Mouse (Mus musculus) embryonic facial prominence, embryonic 11.5 days (tissue): ENCODE data around the gene Zdhhc14. TPM values are rescaled to one million over a fixed set of nuclear protein-coding genes. Genes with fewer than 3 reads are reported as not detected.

ENCODE experiments used
- ATAC-seq: fragments of 200-750 bp; cut with Nextera tagmentation; replicated peaks from 2 replicates; pipeline ENCODE4 v1.8.0; 2017; ENCODE audit warnings: low read depth; ENCODE audit not compliant: insufficient number of reproducible peaks, low FRiP score, low TSS enrichment
- DNase-seq: peaks from one replicate; pipeline ENCODE4 v3.0.0-alpha.2; 2015; ENCODE audit warnings: low spot score
- H3K27ac ChIP-seq: fragments of 300-500 bp; sonication (generic); replicated peaks from 2 replicates; pipeline ENCODE4 v1.5.1; 2014; ENCODE audit warnings: mild to moderate bottlenecking, low read depth, low read length, control low read depth
- H3K27me3 ChIP-seq: fragments of 300-500 bp; sonication (generic); 2 replicates; pipeline ENCODE4 v1.6.1; 2014; ENCODE audit warnings: mild to moderate bottlenecking, low read length, moderate library complexity, mixed read lengths; ENCODE audit not compliant: control insufficient read depth, insufficient read depth
- H3K36me3 ChIP-seq: fragments of 300-500 bp; sonication (generic); replicated peaks from 2 replicates; pipeline ENCODE4 v1.6.1; 2014; ENCODE audit warnings: low read depth, mild to moderate bottlenecking, low read length, moderate library complexity, mixed read lengths; ENCODE audit not compliant: control insufficient read depth, insufficient read depth
- H3K4me1 ChIP-seq: fragments of 300-500 bp; sonication (generic); 2 replicates; pipeline ENCODE4 v1.6.1; 2014; ENCODE audit warnings: low read length, mixed read lengths; ENCODE audit not compliant: control insufficient read depth, insufficient read depth
- H3K4me2 ChIP-seq: fragments of 300-500 bp; sonication (generic); 2 replicates; pipeline ENCODE4 v1.6.1; 2014; ENCODE audit warnings: low read depth, mild to moderate bottlenecking, control low read depth, low read length, moderate library complexity
- H3K4me3 ChIP-seq: fragments of 300-500 bp; sonication (generic); 2 replicates; pipeline ENCODE4 v1.5.1; 2014; ENCODE audit warnings: low read depth, low read length, control low read depth
- H3K9ac ChIP-seq: fragments of 300-500 bp; sonication (generic); replicated peaks from 2 replicates; pipeline ENCODE4 v1.6.1; 2014; ENCODE audit warnings: mild to moderate bottlenecking, control low read depth, low read length
- H3K9me3 ChIP-seq: fragments of 300-500 bp; sonication (generic); replicated peaks from 2 replicates; pipeline ENCODE4 v1.6.1; 2016; ENCODE audit warnings: mild to moderate bottlenecking, low read length, inconsistent platforms, mixed read lengths; ENCODE audit not compliant: control insufficient read depth
- WGBS: fragments of 180-500 bp; shearing (Covaris S2); extraction: QIAGEN DNeasy Blood & Tissue Kit; methylation state at CpG from one replicate; pipeline ENCODE4 v1.1.7; 2014; 5-methylcytosine and 5-hydroxymethylcytosine counted together
- polyA plus RNA-seq: library from polyadenylated mRNA; unstranded; fragments of >200 nt; fragmentation: Nextera tagmentation; extraction: Ambion mirVana; gene quantifications from 2 replicates; pipeline ENCODE4 v1.2.1, GENCODE M21; 2014

The Zdhhc14 gene
- polyA plus RNA-seq, 1 experiment from 2014 or later, result 2.0 TPM

DNA sequence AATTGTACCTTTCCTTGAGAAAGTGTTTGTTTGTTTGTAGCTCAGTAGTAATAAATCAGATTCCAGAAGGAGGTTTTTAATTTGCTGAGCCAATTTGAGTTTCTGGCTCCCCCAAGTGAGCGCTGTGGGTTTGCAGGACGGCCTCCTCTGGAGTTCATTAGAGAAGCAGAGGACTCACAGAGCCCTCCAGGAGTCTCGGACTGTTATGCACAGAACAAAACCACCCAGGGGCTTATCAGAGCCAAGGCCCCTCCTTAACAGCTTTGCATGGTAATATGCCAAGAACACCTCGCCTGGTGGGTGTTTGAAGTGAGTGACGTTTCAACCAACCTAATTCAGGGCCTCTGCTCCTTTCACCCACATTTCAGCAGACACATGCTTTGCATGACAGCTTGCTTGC lies 40.5 kb downstream of the Zdhhc14 start:
- ATAC-seq, result no peak
- no peak overlapping the region for H3K4me3 ChIP-seq
- no peaks in the 10 kb centered on the region for H3K9me3 ChIP-seq
- no peak overlapping the region for H3K9ac ChIP-seq
- 39% methylated on average over 5 of the region's 5 CpGs for WGBS
- no peaks in the 10 kb centered on the region for H3K36me3 ChIP-seq
- no peaks in the 10 kb centered on the region for H3K4me1 ChIP-seq
- H3K27ac ChIP-seq, result no peak overlapping the region
- no peaks in the 10 kb centered on the region for H3K27me3 ChIP-seq
- peak; percentile 8 for DNase-seq
- no peak overlapping the region for H3K4me2 ChIP-seq

DNA sequence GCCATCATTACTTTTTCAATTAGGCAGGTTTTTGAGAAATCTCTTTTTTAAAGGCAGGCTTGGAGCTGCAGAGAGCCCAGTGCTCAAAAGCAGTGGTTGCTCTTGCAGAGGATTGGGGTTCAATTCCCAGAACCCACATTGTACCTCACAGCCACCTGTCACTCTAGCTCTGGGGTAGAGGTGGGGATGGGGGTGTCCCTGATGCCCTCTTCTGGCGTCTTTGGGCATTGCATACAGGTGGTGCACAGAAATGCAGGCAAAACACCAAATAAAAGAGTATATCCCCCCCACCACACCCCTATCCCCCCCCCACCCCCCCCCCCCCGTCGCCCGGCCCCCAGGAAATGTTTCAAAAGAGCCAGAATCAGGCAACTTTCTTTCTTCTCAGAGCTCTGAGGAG lies 43.0 kb downstream of the Zdhhc14 start:
- H3K9me3 ChIP-seq, result no peaks in the 10 kb centered on the region
- no peak overlapping the region for H3K9ac ChIP-seq
- H3K4me2 ChIP-seq, result no peak overlapping the region
- DNase-seq (no peak), ATAC-seq (no peak)
- WGBS, result 8% methylated on average over 1 of the region's 4 CpGs
- no peak overlapping the region for H3K27ac ChIP-seq
- H3K4me1 ChIP-seq, result no peaks in the 10 kb centered on the region
- no peaks in the 10 kb centered on the region for H3K36me3 ChIP-seq
- H3K4me3 ChIP-seq, result no peak overlapping the region
- H3K27me3 ChIP-seq, result no peaks in the 10 kb centered on the region

DNA sequence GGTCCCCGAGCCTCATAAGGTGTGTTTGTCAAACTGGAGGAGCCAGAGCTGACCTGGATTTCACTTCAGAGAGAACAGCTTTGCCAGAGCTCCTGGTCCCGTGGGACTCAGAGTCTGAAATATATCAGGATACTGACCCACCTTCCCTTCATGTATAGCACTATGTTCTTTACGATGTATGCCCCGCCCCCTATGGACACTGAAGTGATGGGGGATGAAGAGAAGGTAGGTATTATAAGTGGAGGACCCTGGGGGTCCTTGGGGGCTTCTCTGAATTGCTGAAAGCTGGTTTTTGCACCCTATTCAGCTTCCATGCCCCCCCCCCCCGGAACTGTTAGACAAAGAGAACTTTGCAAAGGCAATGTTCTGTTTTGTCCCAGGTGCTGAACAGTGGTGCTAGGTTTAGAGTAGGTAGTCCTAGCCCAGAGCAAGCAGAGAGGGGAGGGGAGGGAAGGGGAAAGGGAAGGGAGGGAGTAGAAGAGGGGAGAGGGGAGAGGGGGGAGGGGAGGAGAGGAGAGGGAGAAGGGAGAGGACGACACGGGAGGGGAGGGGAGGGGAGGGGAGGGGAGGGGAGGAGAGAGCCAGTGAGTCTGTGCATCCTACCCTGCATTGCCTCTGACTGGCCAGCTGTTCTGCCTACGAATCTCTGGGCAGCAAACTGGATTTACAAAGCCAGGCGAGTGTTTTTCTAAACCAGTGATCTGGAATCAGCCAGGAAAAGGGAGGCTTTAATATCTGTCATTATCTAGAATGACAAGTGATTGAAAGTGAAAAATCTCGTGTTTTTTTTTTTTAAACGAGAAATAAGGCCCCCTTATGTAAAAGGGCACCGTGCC lies 44.1 kb downstream of the Zdhhc14 start:
- H3K9ac ChIP-seq, result no peak overlapping the region
- ATAC-seq (no peak), DNase-seq (no peak)
- no peaks in the 10 kb centered on the region for H3K36me3 ChIP-seq
- no peak overlapping the region for H3K4me2 ChIP-seq
- H3K27ac ChIP-seq, result no peak overlapping the region
- no peaks in the 10 kb centered on the region for H3K27me3 ChIP-seq
- WGBS, result 77% methylated on average over 10 of the region's 12 CpGs
- no peaks in the 10 kb centered on the region for H3K4me1 ChIP-seq
- no peaks in the 10 kb centered on the region for H3K9me3 ChIP-seq
- H3K4me3 ChIP-seq, result no peak overlapping the region

DNA sequence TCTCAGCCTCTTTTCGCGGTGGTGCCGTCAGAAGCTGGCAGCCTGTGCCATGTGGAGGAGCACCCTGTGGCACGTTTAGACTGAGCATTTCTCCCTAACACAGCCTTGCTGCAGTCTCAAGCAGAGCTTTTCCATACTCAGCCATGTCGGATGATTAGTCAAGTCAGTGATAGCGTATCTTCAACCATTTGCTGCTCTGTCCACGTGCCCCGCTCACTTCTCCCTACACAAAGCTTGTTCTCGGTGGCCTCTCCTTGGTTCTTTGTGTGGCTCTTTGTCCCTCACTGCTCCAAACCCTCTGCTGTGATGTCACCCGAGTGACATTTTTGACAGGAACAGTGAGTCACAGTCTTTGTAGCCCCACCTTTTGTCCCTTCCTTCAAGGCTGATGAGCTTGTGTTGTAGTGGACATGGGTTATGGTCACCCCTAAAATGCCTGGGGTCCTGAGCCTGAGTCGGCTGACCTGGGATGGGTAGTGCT lies 44.8 kb downstream of the Zdhhc14 start:
- WGBS, result 75% methylated on average over 11 of the region's 11 CpGs
- H3K27ac ChIP-seq, result no peak overlapping the region
- ATAC-seq, result no peak

DNA sequence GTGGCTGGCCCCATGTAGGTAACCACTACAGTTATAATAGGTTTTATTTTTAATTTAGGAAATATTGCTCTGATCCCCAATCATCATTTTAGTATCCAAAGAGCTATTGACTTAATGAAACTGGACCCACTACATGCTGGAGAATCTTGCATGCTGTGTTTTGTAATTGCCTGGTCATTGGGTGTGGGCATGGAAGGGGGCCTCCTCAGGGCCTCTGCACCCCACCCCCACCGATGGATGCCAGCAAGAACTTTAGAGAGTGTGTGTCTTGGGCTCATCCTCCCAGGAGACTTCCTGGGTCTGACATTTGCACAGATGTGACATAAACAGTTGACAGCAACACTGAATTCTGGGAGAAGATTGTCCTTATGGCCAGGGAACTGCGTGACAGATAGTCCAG lies 49.8 kb downstream of the Zdhhc14 start:
- Histone ChIP-seq H3K9me3 (no peaks in the 10 kb centered on the region), H3K9ac (no peak overlapping the region), H3K27ac (no peak overlapping the region), H3K36me3 (no peaks in the 10 kb centered on the region), H3K4me1 (no peaks in the 10 kb centered on the region), H3K27me3 (no peaks in the 10 kb centered on the region), H3K4me2 (no peak overlapping the region), H3K4me3 (no peak overlapping the region)
- 85% methylated on average over 2 of the region's 2 CpGs for WGBS
- no peak for ATAC-seq
- DNase-seq, result no peak

More for the DNA sequence above, 44.8 kb downstream of the Zdhhc14 start:
- H3K4me1 ChIP-seq, result no peaks in the 10 kb centered on the region
- H3K4me3 ChIP-seq, result no peak overlapping the region
- no peak overlapping the region for H3K4me2 ChIP-seq
- H3K9me3 ChIP-seq, result no peaks in the 10 kb centered on the region
- no peak for DNase-seq
- H3K27me3 ChIP-seq, result no peaks in the 10 kb centered on the region
- no peaks in the 10 kb centered on the region for H3K36me3 ChIP-seq
- H3K9ac ChIP-seq, result no peak overlapping the region

DNA sequence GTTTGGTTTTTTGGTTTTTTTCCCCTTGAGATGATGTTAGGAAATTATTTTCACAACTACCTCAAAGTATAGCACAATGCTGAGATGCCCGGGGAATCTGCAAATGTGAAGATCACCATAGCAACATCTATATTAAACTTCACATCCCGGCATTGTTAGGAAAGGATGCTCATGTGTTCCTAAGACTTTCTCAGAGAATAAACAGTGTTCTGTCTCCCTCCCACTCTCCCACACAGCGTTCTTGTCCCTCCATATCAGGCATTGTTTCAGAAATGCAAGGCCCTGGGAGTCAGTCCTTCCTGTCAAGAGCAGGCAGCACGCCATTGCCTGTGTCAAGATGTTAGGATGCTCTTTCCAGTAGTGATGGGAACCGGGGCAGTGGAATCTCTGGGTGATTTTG lies 51.7 kb downstream of the Zdhhc14 start:
- Histone ChIP-seq H3K36me3 (no peaks in the 10 kb centered on the region), H3K9ac (no peak overlapping the region), H3K27ac (no peak overlapping the region), H3K9me3 (no peaks in the 10 kb centered on the region), H3K27me3 (no peaks in the 10 kb centered on the region), H3K4me3 (no peak overlapping the region), H3K4me1 (no peaks in the 10 kb centered on the region), H3K4me2 (no peak overlapping the region)
- ATAC-seq (no peak), DNase-seq (no peak)
- WGBS, result 75% methylated on average over 5 of the region's 5 CpGs

DNA sequence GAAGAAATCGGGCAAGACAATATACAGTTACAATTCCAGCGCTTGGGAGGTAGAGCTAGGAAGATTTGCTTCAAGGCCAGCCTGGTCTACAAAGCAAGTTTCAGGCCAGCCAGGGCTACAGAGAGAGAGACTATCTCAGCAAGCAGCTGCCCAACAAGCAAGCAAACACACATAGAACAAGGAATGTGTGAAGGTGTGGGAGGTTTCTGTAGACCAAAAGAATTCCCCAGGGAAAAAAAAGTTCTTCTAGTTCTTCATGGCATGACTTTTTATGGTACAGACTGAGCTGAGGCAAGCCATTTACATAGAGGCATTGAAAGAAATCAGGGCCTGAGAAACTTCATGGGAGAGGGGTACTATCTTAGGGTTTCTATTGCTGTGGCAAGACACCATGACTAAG lies 52.7 kb downstream of the Zdhhc14 start:
- Histone ChIP-seq H3K4me3 (no peak overlapping the region), H3K36me3 (no peaks in the 10 kb centered on the region), H3K4me1 (no peaks in the 10 kb centered on the region), H3K9me3 (no peaks in the 10 kb centered on the region), H3K27ac (no peak overlapping the region), H3K27me3 (no peaks in the 10 kb centered on the region), H3K9ac (no peak overlapping the region), H3K4me2 (no peak overlapping the region)
- ATAC-seq (no peak), DNase-seq (no peak)
- 88% methylated on average over 2 of the region's 2 CpGs for WGBS

DNA sequence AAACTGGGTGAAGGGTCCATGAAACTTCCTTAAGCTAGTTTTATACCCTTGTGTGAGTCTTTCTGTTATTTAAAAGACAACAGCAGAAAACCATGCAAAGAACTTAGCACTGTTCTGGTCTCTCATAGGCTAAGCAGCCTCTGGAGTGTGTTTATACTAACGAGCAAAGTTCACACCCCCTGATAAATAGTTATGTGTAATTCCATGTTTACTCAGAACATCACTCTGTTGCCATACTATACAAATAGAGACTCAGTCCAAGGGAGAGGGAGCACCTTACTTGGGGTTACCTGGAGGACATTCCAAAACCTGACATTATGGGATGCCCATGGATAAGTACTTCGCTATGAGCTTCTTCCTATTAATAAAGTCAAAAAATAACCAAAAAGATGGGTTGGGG lies 56.2 kb downstream of the Zdhhc14 start:
- Histone ChIP-seq H3K4me1 (no peaks in the 10 kb centered on the region), H3K27me3 (no peaks in the 10 kb centered on the region), H3K9ac (no peak overlapping the region), H3K4me3 (no peak overlapping the region), H3K9me3 (no peaks in the 10 kb centered on the region), H3K36me3 (no peaks in the 10 kb centered on the region), H3K4me2 (no peak overlapping the region), H3K27ac (no peak overlapping the region)
- ATAC-seq (no peak), DNase-seq (no peak)
- 94% methylated on average over 2 of the region's 2 CpGs for WGBS
